Mouse (Mus musculus) bone marrow macrophage, adult 2 months (primary cell): ENCODE results near the gene Tnip1.

ENCODE experiments used
- CTCF ChIP-seq: IDR thresholded peaks from 2 replicates; pipeline ENCODE4 v1.5.1; 2012; ENCODE audit warnings: low read depth, mild to moderate bottlenecking, low read length, moderate library complexity
- POLR2A ChIP-seq: IDR thresholded peaks from 2 replicates; pipeline ENCODE4 v1.6.1; 2012; ENCODE audit warnings: mild to moderate bottlenecking, low read depth, low read length, borderline replicate concordance

- no peak for TF ChIP-seq CTCF
- TF ChIP-seq POLR2A: no peak
Observed at GRCm38 (mm10) chr11:54928886-54929285, 33.8 kb downstream of the Tnip1 start.
